Mouse (Mus musculus): Measurements from ENCODE around the gene 6820408C15Rik.
"Not testable (repeated sequence)": the region's sequence is repeated elsewhere in the genome, so short reads cannot be mapped to it uniquely, and the experiment has no call there.

The 6820408C15Rik gene

DNA sequence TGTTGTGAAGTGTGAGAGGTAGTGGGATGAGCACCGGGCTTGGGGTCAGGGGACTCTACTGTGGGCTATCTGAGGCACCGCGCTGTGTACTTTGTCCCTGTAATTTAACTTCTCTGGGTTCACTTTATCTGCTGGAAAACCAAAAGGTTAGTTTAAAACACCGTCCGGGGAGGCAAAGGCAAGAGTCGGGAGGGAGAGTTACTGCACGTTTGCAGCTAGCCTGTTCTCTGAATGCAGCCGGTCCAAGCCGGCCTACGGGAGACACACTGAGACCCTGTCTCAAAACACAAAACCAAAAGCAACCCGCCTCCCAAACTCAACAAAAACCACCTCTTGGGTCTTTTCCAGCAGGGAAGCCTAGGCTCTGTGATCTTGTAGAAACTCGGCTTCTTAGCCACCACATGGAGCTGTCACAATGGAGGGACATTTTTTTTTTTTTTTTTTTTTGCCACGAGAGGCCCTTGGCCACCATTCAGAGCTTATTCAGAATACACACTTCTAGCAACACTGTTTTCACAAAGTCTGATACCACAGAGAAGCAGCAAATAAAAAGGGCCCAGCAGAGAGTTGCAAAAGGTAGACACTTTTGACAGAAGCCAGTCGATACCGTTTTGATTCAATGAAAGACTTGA lies 2.7 kb upstream of the 6820408C15Rik start:
- DNase-seq, result no peak

DNA sequence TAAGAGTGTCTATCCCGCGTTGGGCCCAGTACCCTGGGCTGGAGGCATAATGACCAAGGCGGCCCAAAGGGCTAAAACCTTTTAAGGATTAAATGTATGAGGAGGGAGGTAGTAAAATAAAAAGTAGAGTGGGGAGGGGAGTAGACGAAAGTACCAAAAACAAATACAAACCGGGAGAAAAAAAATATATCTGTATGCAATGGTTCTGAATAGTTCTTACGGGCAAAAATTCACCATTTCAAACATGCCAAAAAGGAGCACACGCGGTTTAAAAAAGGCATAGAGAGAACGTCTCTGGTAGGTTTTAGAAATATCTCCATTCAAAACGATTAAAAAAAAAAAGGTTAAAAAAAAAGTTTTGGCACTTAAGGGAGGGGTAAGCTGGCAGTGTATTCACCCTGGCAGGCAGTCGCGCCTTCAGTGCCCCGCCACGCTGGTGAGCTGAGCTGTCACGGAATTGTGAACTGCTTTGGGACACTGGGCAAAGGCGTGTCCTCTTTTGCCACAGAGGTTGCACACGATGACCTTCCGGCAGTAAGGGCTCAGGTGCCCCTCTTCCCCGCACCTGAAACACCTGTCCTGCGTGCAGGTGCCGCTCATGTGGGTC lies 2.1 kb upstream of the 6820408C15Rik start:
- peak; percentile 57 for DNase-seq

DNA sequence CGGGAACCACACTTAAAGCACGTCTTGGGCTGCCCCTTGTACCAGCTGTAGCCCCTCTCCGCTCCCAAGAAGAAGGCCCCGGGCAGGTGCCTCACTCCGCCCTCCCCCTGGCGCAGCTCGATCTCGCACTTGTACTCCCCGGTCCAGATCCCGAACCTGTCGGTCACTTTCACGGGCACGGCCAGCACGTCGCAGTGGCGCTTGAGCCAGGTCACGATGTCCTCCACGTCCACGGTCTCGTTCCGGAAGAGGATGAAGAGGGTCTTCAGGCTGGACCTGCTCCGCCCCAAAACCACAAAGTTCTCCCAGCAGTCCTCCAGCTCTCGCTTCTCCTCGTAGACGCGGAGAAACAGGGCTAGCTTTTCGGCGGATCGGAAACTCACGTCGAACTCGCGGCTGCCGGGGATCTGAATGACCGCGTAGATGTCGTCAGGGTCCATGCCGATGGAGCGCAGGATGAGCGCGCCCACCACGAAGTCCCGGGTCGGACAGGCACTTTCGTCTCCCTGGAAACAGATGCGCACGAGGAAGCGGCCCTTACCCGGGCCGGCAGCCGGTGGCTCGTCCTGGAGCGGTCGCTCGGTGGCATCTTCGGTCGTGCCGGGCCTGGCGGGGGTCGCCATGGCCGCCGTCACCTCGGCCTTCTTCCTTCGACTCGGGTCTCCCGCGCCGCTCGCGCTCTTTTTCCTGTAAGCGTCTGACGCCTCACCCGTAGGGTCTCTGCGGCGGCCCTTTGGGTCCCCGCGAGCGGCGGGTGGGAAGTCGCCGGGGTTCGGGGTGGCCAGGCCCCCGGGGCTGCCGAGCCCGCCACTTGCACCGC lies 1.4 kb upstream of the 6820408C15Rik start:
- no peak for DNase-seq

DNA sequence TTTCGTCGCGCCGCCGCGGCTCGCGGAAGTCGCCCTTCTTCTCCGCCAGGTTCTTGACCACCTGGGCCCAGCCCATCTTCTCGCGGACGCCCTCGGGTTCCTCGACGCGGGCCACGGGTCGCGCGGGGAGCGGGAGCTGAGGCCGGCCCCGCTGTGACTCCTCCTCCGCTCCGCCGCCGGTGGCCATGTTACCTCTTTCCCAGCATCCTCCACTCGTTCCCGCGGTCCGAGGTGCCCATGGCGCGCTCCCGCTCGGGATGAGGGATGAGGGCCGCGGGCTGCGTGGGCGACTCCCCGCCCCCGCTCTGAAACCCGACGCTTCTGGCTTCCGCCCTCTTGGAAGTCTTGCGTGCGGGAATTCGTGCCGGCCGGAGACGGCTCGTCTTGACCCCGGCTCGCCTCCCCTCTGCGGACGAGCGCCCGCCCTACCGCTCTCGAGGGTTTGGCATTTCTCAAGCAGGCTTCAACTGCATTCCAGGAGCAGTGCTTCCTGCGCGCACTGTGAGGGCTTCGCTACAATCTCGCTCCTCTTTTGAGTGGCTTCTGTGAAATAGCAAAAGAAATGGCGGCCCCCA lies 709 bp upstream of the 6820408C15Rik start, which contains the start of gene Zcchc3:
TSS of gene Zcchc3 (minus strand) at position 437 of the 575 bp plus-strand sequence.
- DNase-seq, result peak; percentile 88

DNA sequence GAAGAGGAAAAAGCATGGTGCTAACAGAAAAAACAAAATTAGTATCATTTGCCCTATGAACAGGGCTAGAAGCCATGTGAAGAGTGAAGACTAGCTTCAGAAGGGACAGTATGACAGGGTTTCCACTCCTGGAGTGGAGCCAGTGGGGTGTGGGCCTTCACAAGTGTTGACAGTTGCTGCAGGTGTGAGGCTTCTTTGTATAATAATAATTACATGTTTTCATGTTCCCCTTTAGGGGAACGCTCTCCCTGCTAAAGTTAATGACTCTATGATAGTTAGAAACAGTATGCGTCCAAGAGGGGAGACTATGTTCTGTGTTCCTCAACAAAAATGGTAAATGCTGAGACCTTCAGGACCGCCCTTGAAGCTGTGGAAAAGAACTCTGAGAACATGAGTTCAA lies 399 bp downstream of the 6820408C15Rik start:
- no peak for DNase-seq

DNA sequence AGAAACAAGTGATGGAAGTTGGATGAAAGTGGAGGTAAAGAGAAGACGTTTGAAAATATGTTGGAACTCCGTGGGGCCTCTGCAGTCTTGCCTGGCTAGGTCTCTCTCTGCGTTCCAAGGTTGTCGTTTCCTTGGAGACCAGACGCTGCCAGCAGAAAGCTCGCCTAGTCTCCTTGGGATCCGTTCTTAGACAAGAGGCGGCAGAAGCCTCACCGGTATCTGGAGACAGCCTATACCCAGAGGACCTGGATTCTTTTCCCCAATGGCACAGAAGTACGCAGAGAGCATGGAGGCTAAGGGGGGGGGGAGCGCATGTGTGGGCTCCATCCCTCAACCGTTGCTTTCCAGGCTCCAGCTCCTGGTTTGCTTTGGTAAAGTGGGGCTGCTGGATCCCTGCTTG lies 12.1 kb downstream of the 6820408C15Rik start:
- no peak for DNase-seq

DNA sequence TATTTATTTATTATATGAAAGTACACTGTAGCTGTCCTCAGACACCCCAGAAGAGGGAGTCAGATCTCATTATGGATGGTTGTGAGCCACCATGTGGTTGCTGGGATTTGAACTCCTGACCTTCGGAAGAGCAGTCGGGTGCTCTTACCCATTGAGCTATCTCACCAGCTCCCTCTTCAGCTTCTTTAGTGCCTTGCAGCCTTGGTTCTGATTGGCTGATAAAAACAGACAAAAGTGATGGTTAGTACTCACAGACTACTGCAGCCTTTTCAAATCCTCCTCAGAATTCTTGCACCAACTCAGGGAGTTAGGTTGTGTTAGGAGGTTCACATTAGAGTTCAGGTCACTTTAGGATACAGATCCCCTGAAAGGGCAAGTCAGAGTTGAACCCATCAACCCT lies 13.1 kb downstream of the 6820408C15Rik start:
- not testable (repeated sequence) for DNase-seq

DNA sequence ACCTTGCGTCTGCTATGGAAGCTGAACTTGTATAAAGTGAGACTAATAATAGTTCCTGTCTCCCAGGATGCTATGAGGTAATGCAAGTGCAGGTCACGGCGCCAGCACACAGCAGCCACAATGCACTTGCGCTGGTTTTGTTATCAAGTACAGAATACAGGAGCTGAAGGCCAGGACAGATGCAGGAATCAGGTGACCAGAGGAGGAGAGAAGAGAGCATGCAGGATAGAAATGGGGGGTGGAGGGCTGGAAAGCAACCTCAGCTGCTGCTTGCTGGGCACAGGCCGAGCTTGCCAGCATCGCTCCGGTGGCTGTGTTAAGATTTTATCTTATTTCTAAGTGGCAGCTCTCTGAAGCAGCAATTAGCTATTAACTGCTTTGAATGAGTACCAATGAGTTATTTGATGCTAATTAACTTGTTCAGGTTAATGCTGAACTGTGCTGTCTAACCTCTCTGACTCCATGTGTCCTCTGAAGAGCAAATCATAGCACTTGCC lies 21.1 kb downstream of the 6820408C15Rik start:
- DNase-seq, result peak; percentile 58

DNA sequence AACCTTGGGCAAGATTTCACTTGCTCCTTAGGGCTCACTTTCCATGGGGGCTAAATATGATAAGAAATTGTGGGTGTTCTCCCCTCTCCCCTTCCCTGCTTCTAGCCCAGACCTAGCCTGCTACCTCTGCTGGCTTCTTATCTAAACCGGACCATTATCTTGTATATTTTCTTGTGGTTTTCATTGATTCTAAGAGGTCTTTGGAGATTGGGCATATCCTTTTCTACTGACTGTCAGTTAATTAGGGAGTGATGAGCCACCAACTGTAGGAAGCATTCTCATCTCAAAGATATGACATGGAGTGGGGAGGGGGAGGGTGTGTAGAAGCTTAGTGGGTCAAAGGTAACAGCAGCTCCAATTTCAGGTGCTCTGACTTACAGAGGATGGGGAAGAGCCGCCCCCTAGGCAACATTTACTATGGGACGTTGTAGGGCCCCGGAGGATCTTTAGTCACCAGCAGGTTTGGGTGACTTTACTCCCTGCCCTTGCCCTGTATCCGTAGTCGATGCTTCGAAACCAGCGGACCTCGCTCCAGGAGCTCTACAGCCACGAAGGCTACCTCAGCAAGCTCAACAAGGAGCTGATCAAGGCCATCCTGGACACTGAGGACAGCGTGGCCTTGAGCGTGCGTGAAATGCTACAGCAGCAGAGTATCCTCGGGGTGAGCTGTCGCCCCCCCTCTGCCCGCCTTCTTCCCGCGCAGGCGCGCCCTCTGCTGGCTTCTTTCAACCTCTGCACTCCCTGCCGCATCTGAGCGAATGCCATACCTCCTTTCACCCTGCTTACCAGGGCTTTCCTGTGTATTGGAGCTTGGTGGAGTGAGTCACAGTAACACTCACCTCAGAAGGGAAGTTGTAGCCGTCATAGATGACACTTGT lies 21.8 kb downstream of the 6820408C15Rik start:
- peak; percentile 68 for DNase-seq

DNA sequence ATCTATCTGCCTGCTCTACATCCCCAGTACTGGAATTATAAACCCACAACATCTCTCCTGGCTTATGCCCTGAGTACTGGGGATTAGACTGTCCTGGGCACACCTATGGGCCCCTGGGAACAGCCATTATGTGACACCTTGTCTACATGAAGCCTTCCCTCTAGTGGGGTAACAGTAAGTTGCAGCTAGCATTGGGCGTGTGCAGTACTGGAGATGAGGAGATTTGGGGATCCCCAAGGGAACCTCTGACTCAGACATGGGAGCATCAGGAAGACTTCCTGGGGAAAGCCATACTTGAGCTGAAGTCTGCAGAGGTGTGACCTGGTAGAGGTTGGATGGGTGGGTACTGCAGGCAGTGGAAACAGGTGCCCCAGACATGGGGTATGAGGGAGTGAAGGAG lies 23.6 kb downstream of the 6820408C15Rik start:
- DNase-seq, result no peak

DNA sequence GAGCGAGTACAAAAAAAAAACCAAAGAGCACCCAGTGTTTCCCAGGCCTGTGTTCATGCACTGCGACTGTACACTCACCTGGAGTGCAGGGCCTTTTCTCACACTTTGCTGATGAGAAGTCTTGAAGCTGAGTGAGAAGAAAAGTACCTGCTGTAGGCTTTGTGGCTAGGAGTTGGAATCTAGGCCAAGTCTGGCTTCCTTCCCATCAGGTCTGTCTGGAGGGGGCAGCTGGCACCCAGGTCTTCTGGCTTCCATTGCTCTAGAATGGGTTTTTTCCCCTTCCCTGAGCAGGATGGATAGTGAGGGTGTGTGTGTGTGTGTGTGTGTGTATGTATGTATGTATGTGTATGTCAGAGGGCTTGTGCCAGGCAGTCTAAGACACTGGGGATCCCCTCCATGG lies 24.4 kb downstream of the 6820408C15Rik start:
- DNase-seq, result no peak

DNA sequence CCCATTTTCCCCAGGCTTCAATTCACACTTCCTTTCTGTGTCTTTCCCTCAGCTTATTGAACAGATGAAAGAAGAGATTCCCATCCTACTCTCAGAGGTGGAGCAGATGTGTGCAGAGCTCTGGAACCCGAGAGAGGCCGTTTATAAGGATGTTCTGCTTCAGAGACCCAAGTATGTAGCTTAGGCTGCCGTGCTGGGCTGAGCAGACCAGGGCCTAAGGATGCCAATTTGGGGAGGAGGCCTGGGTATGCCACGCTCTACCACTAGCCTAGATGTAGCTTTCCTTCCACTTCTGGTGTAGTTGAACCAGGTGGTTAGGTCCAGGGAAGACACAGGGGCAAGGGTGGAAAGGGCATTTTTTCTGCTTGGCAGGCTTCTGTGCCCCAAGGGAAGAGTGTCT lies 26.9 kb downstream of the 6820408C15Rik start:
- DNase-seq, result no peak

DNA sequence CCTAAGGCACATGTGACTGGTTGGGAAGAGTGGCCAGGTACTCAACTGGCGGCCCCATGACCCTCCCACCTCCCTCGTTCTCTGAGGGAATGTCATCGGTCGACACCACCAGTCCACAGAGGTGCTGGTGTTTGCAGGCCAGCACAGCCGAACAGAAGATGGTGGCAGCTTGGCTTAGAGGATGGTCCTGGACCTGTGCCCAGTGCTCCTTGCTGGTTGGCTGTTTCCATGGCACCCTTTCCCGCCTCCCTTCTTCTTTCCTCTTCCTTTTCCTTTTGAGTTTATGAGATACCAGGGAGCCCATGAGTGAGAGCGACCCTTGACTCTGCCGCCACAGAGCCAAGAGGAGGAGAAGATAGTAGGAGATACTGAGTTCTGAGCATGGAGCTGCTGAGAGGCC lies 27.9 kb downstream of the 6820408C15Rik start:
- no peak for DNase-seq

DNA sequence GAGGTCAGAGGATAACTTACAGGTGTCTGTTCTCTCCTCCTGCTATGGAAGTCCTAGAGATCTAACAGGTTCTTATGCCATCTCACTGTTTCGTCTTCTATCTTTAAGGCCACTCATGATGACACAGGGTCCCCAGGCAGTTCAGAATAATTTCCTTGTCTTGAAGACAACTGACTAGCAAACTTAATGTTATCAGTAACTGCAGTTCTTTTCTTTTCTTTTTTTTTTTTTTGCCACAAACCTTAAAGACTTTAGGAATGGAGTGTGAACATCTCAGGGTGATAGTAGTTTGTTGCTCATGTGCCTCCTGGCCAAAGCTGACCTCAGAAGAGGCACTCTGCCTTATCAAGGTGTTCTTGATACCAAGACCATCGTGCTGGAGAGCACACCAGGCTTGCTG lies 31.3 kb downstream of the 6820408C15Rik start:
- DNase-seq, result no peak

DNA sequence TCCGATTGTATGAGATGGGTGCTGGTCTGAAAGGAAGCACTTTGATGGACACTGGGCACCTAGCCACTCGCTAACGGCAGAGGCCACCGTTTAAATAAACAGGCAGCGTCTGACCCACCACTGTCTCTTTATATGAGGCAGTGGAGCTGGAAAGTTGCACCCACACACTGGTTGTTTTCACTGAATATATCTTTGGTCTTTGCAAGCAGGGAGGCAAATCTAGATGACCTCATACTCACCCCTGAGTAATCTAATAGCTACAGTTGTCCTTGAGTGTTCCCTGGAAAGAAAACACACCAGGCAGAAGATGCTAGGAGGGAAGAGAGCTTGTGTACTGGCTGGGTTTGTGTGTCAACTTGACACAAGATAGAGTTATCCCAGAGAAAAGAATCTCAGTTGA lies 32.1 kb downstream of the 6820408C15Rik start:
- no peak for DNase-seq

DNA sequence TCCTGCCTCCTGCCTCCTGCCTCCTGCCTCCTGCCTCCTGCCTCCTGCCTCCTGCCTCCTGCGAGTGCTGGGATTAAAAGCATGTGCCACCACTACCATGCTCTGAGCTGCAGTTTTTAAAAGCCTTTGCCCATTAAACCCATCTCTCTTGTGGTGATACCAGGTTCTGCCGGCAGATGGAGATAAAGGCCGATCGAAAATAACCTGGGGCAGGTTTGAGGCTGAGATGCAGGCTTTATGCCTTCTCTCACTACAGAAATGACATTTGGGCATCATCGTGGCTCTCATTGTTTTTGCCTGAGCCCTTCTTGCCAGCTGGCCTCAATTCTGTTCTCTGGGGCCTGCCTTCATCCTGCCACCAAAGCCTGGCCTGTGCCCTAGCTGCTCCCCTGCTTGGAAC lies 34.9 kb downstream of the 6820408C15Rik start:
- peak; percentile 43 for DNase-seq

DNA sequence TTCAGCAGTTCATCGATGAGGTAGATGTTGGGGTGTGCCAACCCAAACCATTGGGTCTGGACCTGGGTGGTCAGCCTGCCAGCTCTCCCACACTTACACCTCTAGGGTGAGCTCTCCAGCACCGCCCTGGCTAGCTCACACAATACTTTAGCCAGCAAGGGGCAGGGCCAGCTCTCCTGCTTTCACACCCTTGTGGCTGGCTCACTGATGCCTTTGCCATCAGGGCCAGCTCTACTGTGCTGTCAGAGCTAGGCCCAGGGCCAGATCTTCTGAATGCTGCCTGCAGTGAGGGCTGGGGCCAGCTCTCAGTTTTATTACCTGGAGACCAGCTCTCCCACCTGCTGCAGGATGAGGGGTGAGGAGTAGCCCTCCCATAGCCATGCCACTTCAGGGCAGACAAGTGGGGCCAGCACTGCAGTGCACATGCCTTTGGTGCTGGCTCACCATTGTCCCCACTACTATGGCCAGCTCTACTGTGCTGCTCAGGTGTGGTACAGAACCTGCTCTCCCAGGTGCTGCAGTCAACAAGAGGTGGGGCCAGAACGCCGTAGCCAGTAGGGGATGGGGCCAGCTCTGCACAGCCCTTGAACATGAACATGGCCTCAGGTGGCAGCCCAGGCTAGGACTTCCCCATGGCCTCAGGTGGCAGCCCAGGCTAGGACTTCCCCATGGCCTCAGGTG lies 36.9 kb downstream of the 6820408C15Rik start:
- DNase-seq, result no peak

DNA sequence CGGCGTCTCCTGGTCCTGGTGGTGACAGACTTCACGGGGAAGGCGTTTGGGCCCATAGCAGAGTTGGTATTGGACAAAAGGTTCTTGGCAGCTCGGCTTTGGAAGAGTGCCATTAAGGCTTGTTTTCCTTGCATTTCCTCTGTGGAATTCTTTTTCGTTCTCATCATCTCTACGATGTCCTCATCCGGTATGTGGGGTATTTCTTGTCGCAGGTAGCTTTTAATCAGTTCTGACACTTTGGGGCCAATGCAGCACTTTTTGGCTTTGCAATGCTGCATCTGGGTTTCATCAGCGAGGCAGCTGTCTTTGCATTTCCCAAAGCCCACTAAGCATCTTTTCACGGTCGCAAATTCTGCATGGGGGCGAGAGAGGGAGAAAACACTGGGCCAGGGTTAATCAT lies 43.9 kb downstream of the 6820408C15Rik start:
- DNase-seq, result no peak

DNA sequence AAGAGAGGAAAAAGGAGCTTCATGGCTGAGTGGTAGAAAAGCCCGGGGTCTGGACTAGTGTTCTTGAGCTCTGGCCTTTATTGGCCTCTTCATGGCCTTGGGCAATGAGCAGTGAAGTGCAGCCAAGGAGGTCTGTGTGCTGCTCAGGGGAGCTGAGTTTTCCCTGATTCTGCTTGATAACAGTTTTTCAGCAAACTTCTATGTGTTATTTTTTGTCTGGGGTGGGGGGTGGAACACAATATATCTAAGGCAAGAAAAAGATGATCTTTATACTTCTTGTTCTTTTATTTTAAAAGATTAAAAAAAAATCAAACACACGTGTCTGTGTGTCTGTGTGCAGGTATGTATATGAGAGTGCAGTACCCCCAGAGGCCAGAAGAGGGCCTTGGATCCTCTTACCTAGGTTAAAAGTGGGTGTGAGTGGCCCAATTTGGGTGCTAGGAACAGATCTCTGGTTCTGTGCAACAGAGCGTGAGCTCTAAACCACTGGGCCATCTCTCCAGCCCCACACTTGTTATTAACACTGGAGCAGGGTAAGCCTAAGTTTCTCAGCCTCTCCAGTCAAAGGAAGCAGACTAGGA lies 49.3 kb downstream of the 6820408C15Rik start, which contains the start of gene Defb23:
TSS of gene Defb23 (minus strand) at position 51 of the 581 bp plus-strand sequence.
- no peak for DNase-seq

DNA sequence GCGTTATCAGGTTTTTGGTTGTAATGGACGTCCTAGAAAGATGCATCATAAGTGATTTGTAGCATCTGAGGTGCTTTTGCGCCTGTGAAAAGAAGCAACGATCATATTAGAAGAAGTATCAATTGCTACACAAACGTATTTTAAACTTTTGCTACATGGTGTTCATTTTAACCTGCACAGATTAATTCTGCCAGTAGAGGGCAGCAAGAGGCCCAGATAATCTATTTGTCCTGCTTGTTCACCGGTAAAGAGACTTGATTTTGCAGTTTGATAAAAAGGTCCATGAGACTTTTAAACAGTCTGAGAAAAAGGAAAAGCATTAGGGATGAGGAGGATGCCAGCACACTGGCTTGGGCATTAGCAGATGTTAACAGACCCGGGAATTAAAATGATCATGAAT lies 55.6 kb downstream of the 6820408C15Rik start:
- peak; percentile 11 for DNase-seq

DNA sequence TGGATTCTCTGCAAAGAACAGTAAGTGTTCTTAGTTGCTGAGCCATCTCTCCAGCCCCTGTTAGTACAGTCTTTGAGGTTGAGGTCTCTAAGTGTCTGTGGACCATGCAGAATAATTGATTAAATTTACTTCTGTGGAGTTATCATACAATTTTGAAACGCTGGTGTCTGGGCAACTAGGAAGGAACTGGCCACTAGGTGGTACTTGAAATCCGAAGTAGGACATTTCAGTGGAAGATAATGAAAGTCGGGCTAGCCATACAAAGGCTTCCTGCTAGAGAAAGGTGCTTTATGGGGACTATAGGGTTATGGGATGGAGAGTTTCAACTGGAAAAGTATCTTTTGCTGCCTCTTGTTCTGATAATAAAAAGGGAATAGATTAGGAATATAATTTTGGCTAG lies 57.0 kb downstream of the 6820408C15Rik start:
- no peak for DNase-seq
